Mouse (Mus musculus) lung, embryonic 14.5 days (tissue): ENCODE results near the gene Galntl5. TPM values are rescaled to one million over a fixed set of nuclear protein-coding genes. Genes with fewer than 3 reads are reported as not detected.
"Not testable (repeated sequence)": the region's sequence is repeated elsewhere in the genome, so short reads cannot be mapped to it uniquely, and the experiment has no call there.

Experiments used
- ATAC-seq: fragments of 200-750 bp; cut with Nextera tagmentation; 2 replicates; pipeline ENCODE4 v1.8.0; 2017; ENCODE audit warnings: mild to moderate bottlenecking, moderate TSS enrichment, moderate library complexity; ENCODE audit not compliant: insufficient read depth
- DNase-seq: peaks from one replicate; pipeline ENCODE4 v3.0.0-alpha.2; 2015
- H3K27ac ChIP-seq: fragments of 300-500 bp; sonication (generic); 2 replicates; pipeline ENCODE4 v1.5.1; 2014; ENCODE audit warnings: low read depth, mild to moderate bottlenecking, moderate library complexity
- H3K27me3 ChIP-seq: fragments of 300-500 bp; sonication (generic); 2 replicates; pipeline ENCODE4 v1.6.1; 2014; ENCODE audit warnings: low read length, control low read depth; ENCODE audit not compliant: insufficient read depth
- H3K36me3 ChIP-seq: fragments of 300-500 bp; sonication (generic); 2 replicates; pipeline ENCODE4 v1.6.1; 2014; ENCODE audit warnings: control low read depth; ENCODE audit not compliant: insufficient read depth
- H3K4me1 ChIP-seq: fragments of 300-500 bp; sonication (generic); 2 replicates; pipeline ENCODE4 v1.6.1; 2014; ENCODE audit warnings: antibody characterized with exemption, control low read depth; ENCODE audit not compliant: insufficient read depth
- H3K4me2 ChIP-seq: fragments of 300-500 bp; sonication (generic); 2 replicates; pipeline ENCODE4 v1.6.1; 2014; ENCODE audit warnings: mild to moderate bottlenecking
- H3K4me3 ChIP-seq: fragments of 300-500 bp; sonication (generic); 2 replicates; pipeline ENCODE4 v1.5.1; 2014; ENCODE audit warnings: low read depth, low read length
- H3K9ac ChIP-seq: fragments of 300-500 bp; sonication (generic); 2 replicates; pipeline ENCODE4 v1.6.1; 2014
- H3K9me3 ChIP-seq: fragments of 300-500 bp; sonication (generic); 2 replicates; pipeline ENCODE4 v1.6.1; 2016; ENCODE audit warnings: low read depth, low read length, control low read depth
- CTCF ChIP-seq: IDR thresholded peaks from 2 replicates; pipeline ENCODE4 v1.5.1; 2016; ENCODE audit warnings: antibody characterized with exemption, low read depth
- WGBS: fragments of 180-500 bp; shearing (Covaris S2); extraction: QIAGEN DNeasy Blood & Tissue Kit; methylation state at CpG from one replicate; pipeline ENCODE4 v1.1.7; 2014; 5-methylcytosine and 5-hydroxymethylcytosine counted together
- polyA plus RNA-seq: library from polyadenylated mRNA; unstranded; fragments of >200 nt; fragmentation: Nextera tagmentation; extraction: Ambion mirVana; gene quantifications from 2 replicates; pipeline ENCODE4 v1.2.1, GENCODE M21; 2014

Galntl5 gene
- polyA plus RNA-seq, 1 experiment from 2014 or later: not detected

- Histone ChIP-seq H3K36me3 (no peaks in the 10 kb centered on the region), H3K4me3 (no peak overlapping the region), H3K4me1 (no peaks in the 10 kb centered on the region; the same call in 1 of the 2 replicates), H3K27ac (no peak overlapping the region), H3K9me3 (no peaks in the 10 kb centered on the region), H3K4me2 (no peak overlapping the region), H3K27me3 (no peaks in the 10 kb centered on the region), H3K9ac (no peak overlapping the region)
- no peak for TF ChIP-seq CTCF
- ATAC-seq (no peak), DNase-seq (no peak)
- 38% methylated on average over 4 of the region's 4 CpGs for WGBS
These were observed 24.1 kb upstream of the Galntl5 start for GRCm38 (mm10) chr5:25157136-25157535.

DNA sequence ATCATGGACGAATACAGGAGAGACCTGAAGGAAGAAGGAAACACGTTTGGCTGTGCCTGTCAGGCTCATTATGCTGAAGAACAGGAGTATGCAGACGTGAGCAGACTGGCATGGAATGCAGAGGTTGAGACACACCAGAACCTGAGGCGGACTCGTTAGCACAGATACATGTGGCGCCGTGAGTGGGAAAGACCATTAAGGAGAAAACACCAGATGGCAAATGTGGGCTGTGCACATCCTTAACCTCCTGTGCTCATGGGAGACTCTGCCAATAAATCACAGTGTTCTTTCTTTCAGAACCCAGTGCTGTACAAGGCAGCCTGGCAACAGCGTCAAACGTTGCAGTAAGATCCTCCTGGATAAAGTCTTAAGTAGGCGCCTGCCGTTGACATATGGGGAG is 20.7 kb upstream of the Galntl5 start:
- 65% methylated on average over 11 of the region's 11 CpGs for WGBS
- Histone ChIP-seq H3K9me3 (no peaks in the 10 kb centered on the region), H3K4me1 (no peaks in the 10 kb centered on the region; the same call in 1 of the 2 replicates), H3K4me2 (no peak overlapping the region), H3K36me3 (no peaks in the 10 kb centered on the region), H3K4me3 (no peak overlapping the region), H3K27ac (no peak overlapping the region), H3K9ac (no peak overlapping the region), H3K27me3 (no peaks in the 10 kb centered on the region)
- DNase-seq: no peak
- no peak for TF ChIP-seq CTCF
- ATAC-seq: no peak

- 53% methylated on average over 4 of the region's 4 CpGs for WGBS
These were observed 18.3 kb upstream of the Galntl5 start for GRCm38 (mm10) chr5:25162981-25163380.

GRCm38 (mm10) chr5:25163938-25164337 is 17.3 kb upstream of the Galntl5 start:
- H3K36me3 ChIP-seq: no peaks in the 10 kb centered on the region
- DNase-seq (no peak), ATAC-seq (no peak)
- no peak overlapping the region for H3K27ac ChIP-seq
- no peaks in the 10 kb centered on the region for H3K27me3 ChIP-seq
- 88% methylated on average over 3 of the region's 3 CpGs for WGBS
- H3K4me2 ChIP-seq: no peak overlapping the region
- no peaks in the 10 kb centered on the region for H3K4me1 ChIP-seq
- no peak for TF ChIP-seq CTCF
- H3K4me3 ChIP-seq: no peak overlapping the region
- H3K9ac ChIP-seq: no peak overlapping the region
- no peaks in the 10 kb centered on the region for H3K9me3 ChIP-seq

More at GRCm38 (mm10) chr5:25162981-25163380, 18.3 kb upstream of the Galntl5 start:
- Histone ChIP-seq H3K4me1 (no peaks in the 10 kb centered on the region), H3K4me3 (no peak overlapping the region), H3K36me3 (no peaks in the 10 kb centered on the region), H3K27ac (no peak overlapping the region), H3K4me2 (no peak overlapping the region), H3K9ac (no peak overlapping the region), H3K27me3 (no peaks in the 10 kb centered on the region), H3K9me3 (no peaks in the 10 kb centered on the region)
- no peak for DNase-seq
- no peak for ATAC-seq
- TF ChIP-seq CTCF: no peak

DNA sequence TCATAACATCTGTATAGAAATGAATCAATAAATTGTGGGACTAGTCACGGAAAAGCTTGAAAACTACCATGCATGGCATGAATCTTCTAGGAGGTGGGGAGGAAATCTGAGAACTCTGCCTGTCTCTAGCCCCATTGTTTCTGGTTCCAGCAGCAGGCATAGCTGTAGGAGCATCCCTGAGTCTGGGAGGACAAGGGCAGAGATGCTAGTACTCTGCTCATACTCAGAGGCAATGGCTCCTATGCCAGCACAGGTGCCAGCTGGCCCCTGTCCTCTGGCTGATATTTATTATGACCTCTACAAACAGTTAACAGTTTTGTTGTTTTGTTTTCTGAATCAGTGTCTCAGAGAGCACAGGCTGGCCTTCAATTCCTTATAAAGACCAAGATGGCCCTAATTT is 16.9 kb upstream of the Galntl5 start:
- no peak overlapping the region for H3K27ac ChIP-seq
- WGBS: 72% methylated on average over 1 of the region's 1 CpGs
- H3K9ac ChIP-seq: no peak overlapping the region
- no peaks in the 10 kb centered on the region for H3K4me1 ChIP-seq
- H3K4me3 ChIP-seq: no peak overlapping the region
- no peak for TF ChIP-seq CTCF
- no peak for ATAC-seq
- H3K27me3 ChIP-seq: no peaks in the 10 kb centered on the region
- H3K36me3 ChIP-seq: no peaks in the 10 kb centered on the region
- no peak for DNase-seq
- no peaks in the 10 kb centered on the region for H3K9me3 ChIP-seq
- H3K4me2 ChIP-seq: no peak overlapping the region

GRCm38 (mm10) chr5:25165102-25165788 is 16.0 kb upstream of the Galntl5 start:
- Histone ChIP-seq H3K9me3 (no peaks in the 10 kb centered on the region), H3K4me1 (no peaks in the 10 kb centered on the region), H3K4me2 (no peak overlapping the region), H3K27me3 (no peaks in the 10 kb centered on the region), H3K4me3 (no peak overlapping the region), H3K27ac (no peak overlapping the region), H3K36me3 (no peaks in the 10 kb centered on the region), H3K9ac (no peak overlapping the region)
- DNase-seq (no peak), ATAC-seq (no peak)
- 0 out of 2 replicates have a peak, but pooled peaks have one; percentile 11 for TF ChIP-seq CTCF
- 75% methylated on average over 4 of the region's 4 CpGs for WGBS

GRCm38 (mm10) chr5:25165789-25166135 is 15.5 kb upstream of the Galntl5 start:
- 81% methylated on average over 3 of the region's 3 CpGs for WGBS
- Histone ChIP-seq H3K4me1 (no peaks in the 10 kb centered on the region), H3K27me3 (no peaks in the 10 kb centered on the region), H3K4me3 (no peak overlapping the region), H3K9ac (no peak overlapping the region), H3K27ac (no peak overlapping the region), H3K4me2 (no peak overlapping the region), H3K36me3 (no peaks in the 10 kb centered on the region), H3K9me3 (no peaks in the 10 kb centered on the region)
- no peak for DNase-seq
- ATAC-seq: no peak
- no peak for TF ChIP-seq CTCF

DNA sequence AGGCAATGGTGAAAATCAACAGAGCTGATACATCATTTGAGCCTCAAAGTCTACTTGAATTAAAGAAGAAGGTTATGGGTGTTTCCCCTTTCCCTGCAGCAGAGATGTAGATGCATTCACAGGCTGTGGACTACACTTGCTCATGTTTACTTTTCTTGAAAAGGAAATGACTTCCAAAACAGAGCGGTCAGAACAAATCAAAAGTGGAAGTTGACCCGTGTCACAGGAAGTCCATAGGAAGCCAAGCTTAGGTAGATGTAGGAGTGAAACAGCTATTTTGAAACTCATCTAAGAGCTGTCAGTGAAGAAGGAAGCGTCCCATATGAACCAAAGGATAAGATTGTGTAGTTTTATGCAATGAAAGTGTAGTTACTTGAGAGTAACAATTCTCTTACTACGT is 14.6 kb upstream of the Galntl5 start:
- H3K4me2 ChIP-seq: no peak overlapping the region
- H3K9me3 ChIP-seq: no peaks in the 10 kb centered on the region
- no peaks in the 10 kb centered on the region for H3K4me1 ChIP-seq
- H3K9ac ChIP-seq: no peak overlapping the region
- no peaks in the 10 kb centered on the region for H3K27me3 ChIP-seq
- H3K36me3 ChIP-seq: no peaks in the 10 kb centered on the region
- H3K4me3 ChIP-seq: no peak overlapping the region
- WGBS: 66% methylated on average over 4 of the region's 4 CpGs
- ATAC-seq: no peak
- peak; percentile 34 for DNase-seq
- TF ChIP-seq CTCF: no peak
- no peak overlapping the region for H3K27ac ChIP-seq

GRCm38 (mm10) chr5:25177937-25178336 is 3.3 kb upstream of the Galntl5 start:
- not testable (repeated sequence) for H3K4me1 ChIP-seq, H3K9me3 ChIP-seq, DNase-seq, H3K4me2 ChIP-seq, H3K4me3 ChIP-seq, H3K9ac ChIP-seq, ATAC-seq, H3K27me3 ChIP-seq, H3K36me3 ChIP-seq, H3K27ac ChIP-seq
- WGBS: 82% methylated on average over 5 of the region's 5 CpGs

- 75% methylated on average over 4 of the region's 4 CpGs for WGBS
- not testable (repeated sequence) for H3K4me1 ChIP-seq, ATAC-seq, H3K9ac ChIP-seq, H3K27me3 ChIP-seq, H3K4me3 ChIP-seq, DNase-seq, H3K27ac ChIP-seq, H3K4me2 ChIP-seq, H3K36me3 ChIP-seq, H3K9me3 ChIP-seq
These were observed 2.7 kb upstream of the Galntl5 start for GRCm38 (mm10) chr5:25178543-25178942.
